In the genomic region with DNA sequence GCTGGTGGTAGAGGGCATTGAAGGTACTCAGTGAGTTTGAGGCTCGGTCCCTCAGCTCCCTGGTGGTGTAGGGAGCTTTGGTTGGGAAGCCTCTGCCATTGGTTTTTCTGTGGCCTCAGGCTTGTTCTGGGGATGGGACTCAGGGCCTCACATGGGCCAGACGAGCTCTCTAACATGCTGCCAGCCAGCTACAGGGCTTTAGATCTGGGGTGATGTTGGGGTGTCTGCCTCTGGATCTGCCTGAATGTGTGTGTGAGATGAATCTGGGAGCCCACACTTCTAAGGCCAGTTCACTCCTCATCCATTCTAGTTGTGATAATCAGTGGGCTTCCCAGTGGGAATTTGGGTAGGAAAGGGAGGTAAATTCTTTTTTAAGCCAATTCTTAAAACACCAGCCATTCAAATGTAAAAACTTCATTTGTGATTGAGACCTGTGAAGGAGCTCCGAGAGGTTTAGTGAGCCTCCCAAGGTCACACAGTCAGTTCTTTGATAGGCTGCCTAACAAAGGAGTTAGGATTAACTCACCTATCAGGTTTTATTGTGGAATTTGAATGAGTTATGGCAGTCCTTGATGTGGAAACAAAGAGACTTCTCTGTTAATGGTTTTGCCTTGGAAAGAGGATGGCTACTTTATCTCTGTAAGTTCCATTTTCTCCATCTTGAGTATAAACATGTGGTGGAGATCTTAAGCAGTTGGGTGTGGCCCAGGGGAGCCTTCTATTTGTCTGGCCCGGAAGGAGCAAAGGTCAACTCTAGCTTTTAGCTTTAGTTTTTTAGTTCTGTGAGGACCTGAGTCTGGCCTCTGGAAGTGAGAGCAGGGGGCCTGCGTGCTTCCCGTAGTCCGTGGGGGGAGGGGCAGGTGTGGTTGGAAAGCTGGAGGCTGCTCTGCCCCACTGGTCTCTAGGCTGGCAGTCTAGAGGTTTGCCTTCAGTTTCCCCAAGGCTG, we compare ENCODE assay signal across 12 mouse cellular contexts. TPM values are rescaled to one million over a fixed set of nuclear protein-coding genes. Genes with fewer than 3 reads are reported as not detected.
A peak's percentile ranks its signal among the peaks of the same experiment; 100 is the strongest.
DNase-seq lines count a peak whose midpoint lies in the region; ATAC-seq lines count a peak whose summit lies in the region.
"Had no signal": no experiment of that assay in that cellular context is flagged by ENCODE, and none has a peak within 500 bp of the region (broad histone marks: within the 10 kb centered on the region; RNA-seq: fewer than 3 reads in every experiment).

No protein-coding gene starts in this region.

- no peaks in the 10 kb centered on the region for H3K27me3 ChIP-seq in kidney, embryonic 15.5 days
- H3K27me3 ChIP-seq in stomach, embryonic 15.5 days (replicated peaks) = no peaks in the 10 kb centered on the region
- H3K27me3 ChIP-seq: neural tube, embryonic 13.5 days; Patski had no signal

- H3K4me1 ChIP-seq in kidney, embryonic 15.5 days = peaks cover 97% of the 10 kb centered on the region
- H3K4me1 ChIP-seq in stomach, embryonic 15.5 days = peaks cover 70% of the 10 kb centered on the region

- H3K36me3 ChIP-seq in kidney, embryonic 15.5 days = no peaks in the 10 kb centered on the region
- no peaks in the 10 kb centered on the region for H3K36me3 ChIP-seq in stomach, embryonic 15.5 days
- H3K36me3 ChIP-seq: neural tube, embryonic 13.5 days had no signal

- peak overlapping the region; percentile 11 for H3K27ac ChIP-seq in kidney, embryonic 15.5 days
- H3K27ac ChIP-seq in stomach, embryonic 15.5 days = peak overlapping the region; percentile 12; the same call in 1 of the 2 replicates
- H3K27ac ChIP-seq: left cerebral cortex, adult 2 months; neural tube, embryonic 13.5 days had no signal

- H3K9ac ChIP-seq in kidney, embryonic 15.5 days = no peak overlapping the region
- H3K9ac ChIP-seq in stomach, embryonic 15.5 days = no peak overlapping the region
- H3K9ac ChIP-seq: neural tube, embryonic 13.5 days had no signal

- 24% methylated on average over 7 of the region's 7 CpGs for WGBS in kidney, embryonic 15.5 days
- WGBS in stomach, embryonic 15.5 days = 34% methylated on average over 7 of the region's 7 CpGs

- H3K4me3 ChIP-seq in kidney, embryonic 15.5 days (replicated peaks) = no peak overlapping the region
- no peak overlapping the region for H3K4me3 ChIP-seq in stomach, embryonic 15.5 days (replicated peaks)
- H3K4me3 ChIP-seq: left cerebral cortex, adult 2 months; neural tube, embryonic 13.5 days had no signal

- H3K9me3 ChIP-seq in kidney, embryonic 15.5 days (replicated peaks) = no peaks in the 10 kb centered on the region
- H3K9me3 ChIP-seq in stomach, embryonic 15.5 days = no peaks in the 10 kb centered on the region
- H3K9me3 ChIP-seq: neural tube, embryonic 13.5 days had no signal

- no peak overlapping the region for H3K4me2 ChIP-seq in kidney, embryonic 15.5 days
- no peak overlapping the region for H3K4me2 ChIP-seq in stomach, embryonic 15.5 days
- H3K4me2 ChIP-seq: neural tube, embryonic 13.5 days had no signal

- DNase-seq in adrenal gland, postnatal 14 days = peak; percentile 26
- no peak for DNase-seq in adrenal gland, postnatal 4 days (ENCODE audit: low spot score in 2 of 2)
- DNase-seq in lung, postnatal 10 days = peak; percentile 53
- DNase-seq in lung, postnatal 25 days (ENCODE audit: low spot score) = no peak
- no peak for DNase-seq in cerebellum, adult 9-11 months
- DNase-seq in adrenal gland, adult 18-20 months (ENCODE audit: low spot score in 2 of 2) = no peak
- DNase-seq: spleen, adult 18-20 months had no signal

- ATAC-seq in kidney, embryonic 15.5 days (replicated peaks; ENCODE audit: low FRiP score) = peak; percentile 24; the same call in 1 of the 2 replicates
- ATAC-seq in stomach, embryonic 15.5 days (ENCODE audit: insufficient read depth, low FRiP score, low read depth) = 0 out of 2 replicates have a peak, but pooled peaks have one; percentile 24
- ATAC-seq: Patski had no signal

RNA-seq across cellular contexts. Expression of a gene that starts 12.0 kb away (rescaled TPM):
- 73.3 and 106 TPM in 2 replicates for total RNA-seq in adrenal gland, postnatal 14 days (2021)
- 10 to 100 TPM; 66.2 to 74.8 TPM for total RNA-seq in adrenal gland, postnatal 4 days (2021)
- 27.6 and 30.4 TPM in 2 replicates for polyA plus RNA-seq in kidney, embryonic 15.5 days (2015; fragmentation: Nextera tagmentation; extraction: Ambion mirVana)
- polyA plus RNA-seq in stomach, embryonic 15.5 days (2015; fragmentation: Nextera tagmentation; extraction: Ambion mirVana) = 25.7 and 30.2 TPM in 2 replicates
- total RNA-seq in adrenal gland, adult 18-20 months (2021) = 100 to 1,000 TPM; 103 to 120 TPM

Comparison
In these comparisons a context has a peak if more than half of its experiments do, and no peak if none do; other contexts are left out.
1. DNase-seq: peak in adrenal gland, postnatal 14 days (single experiment) and lung, postnatal 10 days (single experiment); none in adrenal gland, postnatal 4 days (0 of 2), lung, postnatal 25 days (single experiment), cerebellum, adult 9-11 months (single experiment) and adrenal gland, adult 18-20 months (0 of 2).